Mouse (Mus musculus) MEL (cell line): ENCODE data around the gene Snap91. TPM values are rescaled to one million over a fixed set of nuclear protein-coding genes. Genes with fewer than 3 reads are reported as not detected.

Experiments used
- DNase-seq: peaks from one replicate; pipeline ENCODE4 v3.0.0; 2011; ENCODE audit warnings: low read depth, low spot score
- H3K27ac ChIP-seq: 2 replicates; pipeline ENCODE4 v1.5.1; 2012; ENCODE audit warnings: low read depth, mild to moderate bottlenecking, control low read depth, low read length, moderate library complexity; ENCODE audit not compliant: control insufficient read depth
- H3K27me3 ChIP-seq, 2 experiments: fragments of 150-350 bp in 1 of 2; sonication (generic) in 1 of 2; 2 replicates each; pipeline ENCODE4 v1.6.1; 2012; ENCODE audit warnings: low read length in 2 of 2, mild to moderate bottlenecking in 2 of 2, improper control_type of control experiment in 1 of 2, moderate library complexity in 1 of 2; ENCODE audit not compliant: insufficient read depth in 2 of 2, control insufficient read depth in 1 of 2
- H3K36me3 ChIP-seq, 2 experiments: 2 replicates each; pipeline ENCODE4 v1.6.1; 2012 to 2014; ENCODE audit warnings: low read length in 2 of 2, improper control_type of control experiment in 1 of 2, inconsistent platforms in 1 of 2, mild to moderate bottlenecking in 1 of 2; ENCODE audit not compliant: insufficient read depth in 2 of 2, control insufficient read depth in 1 of 2
- H3K4me1 ChIP-seq, 2 experiments: fragments of 150-350 bp in 1 of 2; sonication (generic) in 1 of 2; 2 replicates each; pipeline ENCODE4 v1.6.1; 2012; ENCODE audit warnings: low read length in 2 of 2, improper control_type of control experiment in 1 of 2, mild to moderate bottlenecking in 1 of 2; ENCODE audit not compliant: insufficient read depth in 2 of 2, control insufficient read depth in 1 of 2
- H3K4me3 ChIP-seq, 2 experiments: fragments of 150-350 bp in 1 of 2; sonication (generic) in 1 of 2; 2 replicates each; pipeline ENCODE4 v1.5.1; 2012; ENCODE audit warnings: low read depth in 2 of 2, low read length in 2 of 2, mild to moderate bottlenecking in 2 of 2, moderate library complexity in 2 of 2, control low read depth in 1 of 2, improper control_type of control experiment in 1 of 2; ENCODE audit not compliant: control insufficient read depth in 1 of 2, insufficient read depth in 1 of 2
- H3K79me2 ChIP-seq: 2 replicates; pipeline ENCODE4 v1.6.1; 2012; ENCODE audit warnings: mild to moderate bottlenecking, low read length, moderate library complexity; ENCODE audit not compliant: control insufficient read depth, poor library complexity, insufficient read depth
- H3K9ac ChIP-seq: 2 replicates; pipeline ENCODE4 v1.6.1; 2012; ENCODE audit warnings: low read depth, mild to moderate bottlenecking, control low read depth, low read length, moderate library complexity; ENCODE audit not compliant: control insufficient read depth, poor library complexity, severe bottlenecking
- H3K9me3 ChIP-seq: fragments of 150-350 bp; sonication (generic); replicated peaks from 2 replicates; pipeline ENCODE4 v1.6.1; 2012; ENCODE audit warnings: mild to moderate bottlenecking, low read length, improper control_type of control experiment, moderate library complexity; ENCODE audit not compliant: insufficient read depth
- CHD1 ChIP-seq: IDR thresholded peaks from 2 replicates; pipeline ENCODE4 v1.6.1; 2012; ENCODE audit warnings: low read depth, mild to moderate bottlenecking, inconsistent platforms, low read length, improper control_type of control experiment
- CHD2 ChIP-seq: IDR thresholded peaks from 2 replicates; pipeline ENCODE4 v1.6.1; 2011; ENCODE audit warnings: low read length, improper control_type of control experiment
- CTCF ChIP-seq, 3 experiments: IDR thresholded peaks in 2 of 3; conservative IDR thresholded peaks in 1 of 3; 2 replicates each; pipeline ENCODE4 v1.5.1; 2011 to 2012; ENCODE audit warnings: low read length in 3 of 3, low read depth in 2 of 3, mild to moderate bottlenecking in 2 of 3, improper control_type of control experiment in 1 of 3, inconsistent platforms in 1 of 3, mixed read lengths in 1 of 3, moderate library complexity in 1 of 3; ENCODE audit not compliant: control insufficient read depth in 1 of 3, insufficient read depth in 1 of 3, poor library complexity in 1 of 3, severe bottlenecking in 1 of 3
- EP300 ChIP-seq, 2 experiments: IDR thresholded peaks; 2 replicates each; pipeline ENCODE4 v1.6.1; 2011; ENCODE audit warnings: improper control_type of control experiment in 2 of 2, low read length in 2 of 2, low read depth in 1 of 2, mild to moderate bottlenecking in 1 of 2
- ETS1 ChIP-seq: IDR thresholded peaks from 2 replicates; pipeline ENCODE4 v1.6.1; 2012; ENCODE audit warnings: low read depth, mild to moderate bottlenecking, inconsistent platforms, low read length, improper control_type of control experiment, moderate library complexity
- GABPA ChIP-seq: IDR thresholded peaks from 2 replicates; pipeline ENCODE4 v1.6.1; 2012; ENCODE audit warnings: low read depth, mild to moderate bottlenecking, inconsistent platforms, low read length, improper control_type of control experiment, moderate library complexity
- GATA1 ChIP-seq: IDR thresholded peaks from 2 replicates; pipeline ENCODE4 v1.6.1; 2011; ENCODE audit warnings: low read depth, low read length, improper control_type of control experiment
- MAFK ChIP-seq: IDR thresholded peaks from 2 replicates; pipeline ENCODE4 v1.6.1; 2011; ENCODE audit warnings: low read depth, mild to moderate bottlenecking, low read length, improper control_type of control experiment, borderline replicate concordance
- MEF2A ChIP-seq: IDR thresholded peaks from 2 replicates; pipeline ENCODE4 v1.6.1; 2014; ENCODE audit warnings: low read depth, mild to moderate bottlenecking, inconsistent platforms, low read length, improper control_type of control experiment; ENCODE audit not compliant: poor library complexity, insufficient replicate concordance, severe bottlenecking; ENCODE audit errors: extremely low read depth
- MYC ChIP-seq: IDR thresholded peaks from 2 replicates; pipeline ENCODE4 v1.6.1; 2011; ENCODE audit warnings: low read depth, mild to moderate bottlenecking, low read length, improper control_type of control experiment, moderate library complexity
- NELFE ChIP-seq: IDR thresholded peaks from 2 replicates; pipeline ENCODE4 v1.6.1; 2011; ENCODE audit warnings: low read depth, low read length, improper control_type of control experiment
- NRF1 ChIP-seq: IDR thresholded peaks from 2 replicates; pipeline ENCODE4 v1.6.1; 2014; ENCODE audit warnings: low read depth, mild to moderate bottlenecking, inconsistent platforms, low read length, improper control_type of control experiment, moderate library complexity; ENCODE audit not compliant: poor library complexity, insufficient read depth, severe bottlenecking
- RAD21 ChIP-seq: IDR thresholded peaks from 2 replicates; pipeline ENCODE4 v1.6.1; 2011; ENCODE audit warnings: mild to moderate bottlenecking, low read depth, low read length, improper control_type of control experiment
- RCOR1 ChIP-seq: IDR thresholded peaks from 2 replicates; pipeline ENCODE4 v1.6.1; 2012; ENCODE audit warnings: low read depth, mild to moderate bottlenecking, inconsistent platforms, low read length, improper control_type of control experiment
- SIN3A ChIP-seq: IDR thresholded peaks from 2 replicates; pipeline ENCODE4 v1.6.1; 2012; ENCODE audit warnings: low read length, improper control_type of control experiment, inconsistent platforms
- SMC3 ChIP-seq: IDR thresholded peaks from 2 replicates; pipeline ENCODE4 v1.6.1; 2011; ENCODE audit warnings: low read depth, low read length, improper control_type of control experiment
- TBP ChIP-seq: IDR thresholded peaks from 2 replicates; pipeline ENCODE4 v1.8.0; 2011; ENCODE audit warnings: low read depth, low read length, improper control_type of control experiment
- USF2 ChIP-seq, 2 experiments: IDR thresholded peaks; 2 replicates each; pipeline ENCODE4 v1.6.1; 2011 to 2012; ENCODE audit warnings: improper control_type of control experiment in 2 of 2, low read length in 2 of 2, borderline replicate concordance in 1 of 2, inconsistent platforms in 1 of 2, low read depth in 1 of 2, mild to moderate bottlenecking in 1 of 2; ENCODE audit not compliant: insufficient read depth in 1 of 2
- ZMIZ1 ChIP-seq: IDR thresholded peaks from 2 replicates; pipeline ENCODE4 v1.6.1; 2012; ENCODE audit warnings: low read depth, mild to moderate bottlenecking, inconsistent platforms, low read length, improper control_type of control experiment, moderate library complexity
- polyA plus RNA-seq, 2 experiments: library from polyadenylated mRNA; stranded (reverse) in 1 of 2; unstranded in 1 of 2; fragments of >175 nt in 1 of 2; fragments of >200 nt in 1 of 2; gene quantifications; 2 replicates each; pipeline versions ENCODE4 v1.2.1 to v1.2.4; 2012; ENCODE audit warnings: low replicate concordance in 2 of 2, low read depth in 1 of 2; ENCODE audit not compliant: insufficient read length in 2 of 2, insufficient read depth in 1 of 2, missing spikeins in 1 of 2
- total RNA-seq: library from RNA; depleted of rRNA; stranded (reverse); fragments of 300-350 nt; gene quantifications from 2 replicates; pipeline ENCODE4 v1.2.3, GENCODE M21; 2012

Snap91 gene
- total and polyA plus RNA-seq, 3 experiments: not detected

DNA sequence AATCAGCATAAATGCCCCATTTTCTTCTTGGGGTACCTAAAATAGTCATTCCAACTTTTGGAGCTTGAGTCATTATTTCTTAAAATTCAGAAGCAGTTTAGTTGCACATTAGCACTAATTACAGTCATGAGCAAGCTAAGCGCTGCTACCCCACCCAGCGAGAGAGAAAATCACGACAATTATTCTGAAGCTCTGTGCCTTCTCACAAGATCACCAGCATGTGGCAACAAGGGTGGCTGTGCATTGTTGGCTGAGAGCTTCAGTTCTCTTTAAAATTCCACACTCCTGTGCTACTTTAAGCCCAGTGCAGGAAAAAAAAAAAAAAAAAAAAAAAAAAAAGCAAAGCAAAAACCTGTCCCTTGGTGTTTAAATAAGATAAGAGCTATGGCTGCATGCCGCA lies 22.4 kb downstream of the Snap91 start:
- TF ChIP-seq USF2 (IDR thresholded peaks at IDR 0.05; ENCODE audit: borderline replicate concordance in 1 of 2, insufficient read depth in 1 of 2, low read depth in 1 of 2, low read length in 2 of 2) (no peak), MEF2A (no peak)
- no peak for DNase-seq

DNA sequence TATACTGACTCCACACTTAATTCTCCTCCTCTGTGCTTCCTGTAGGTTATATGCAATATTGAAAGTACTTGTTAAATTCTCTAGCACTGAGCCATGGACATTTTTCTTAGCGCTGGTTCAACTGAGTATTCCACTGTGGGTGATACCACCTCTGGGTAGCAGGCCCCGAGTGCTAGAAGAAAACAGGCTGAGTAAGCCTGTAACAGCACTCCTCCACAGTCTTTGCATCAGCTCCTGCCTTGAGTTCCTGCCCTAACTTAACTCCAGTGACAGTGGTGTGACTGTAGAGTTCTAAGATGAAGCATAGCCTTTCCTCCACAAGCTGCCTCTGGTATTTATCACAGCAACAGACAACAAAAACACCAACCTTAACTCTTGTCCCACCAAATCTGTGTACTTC lies 22.8 kb downstream of the Snap91 start:
- DNase-seq: no peak
- Histone ChIP-seq H3K9ac (no peak overlapping the region), H3K27ac (no peak overlapping the region), H3K9me3 (no peaks in the 10 kb centered on the region), H3K4me1 (no peaks in the 10 kb centered on the region), H3K27me3 (no peaks in the 10 kb centered on the region; a peak in 1 of 4 replicates), H3K79me2 (no peaks in the 10 kb centered on the region), H3K36me3 (no peaks in the 10 kb centered on the region), H3K4me3 (no peak overlapping the region)
- TF ChIP-seq RAD21: no peak
- no peak for TF ChIP-seq RCOR1
- no peak for TF ChIP-seq SMC3
- no peak for TF ChIP-seq CTCF (IDR thresholded peaks at IDR 0.05 in 2 of 3, conservative IDR thresholded peaks at IDR 0.05 in 1 of 3; ENCODE audit: control insufficient read depth in 1 of 3, insufficient read depth in 1 of 3, low read depth in 2 of 3, low read length in 3 of 3, poor library complexity in 1 of 3, severe bottlenecking in 1 of 3)
- TF ChIP-seq GABPA: no peak
- TF ChIP-seq GATA1: no peak
- TF ChIP-seq CHD1: no peak
- TF ChIP-seq EP300 (IDR thresholded peaks at IDR 0.05; ENCODE audit: low read depth in 1 of 2, low read length in 2 of 2): no peak
- TF ChIP-seq TBP: no peak
- TF ChIP-seq NRF1: no peak
- no peak for TF ChIP-seq MAFK
- no peak for TF ChIP-seq MYC
- TF ChIP-seq MEF2A: no peak
- TF ChIP-seq NELFE: no peak
- TF ChIP-seq CHD2: no peak
- no peak for TF ChIP-seq ZMIZ1
- TF ChIP-seq SIN3A: no peak
- TF ChIP-seq ETS1: no peak

More for the DNA sequence above, 22.4 kb downstream of the Snap91 start:
- Histone ChIP-seq H3K9ac (no peak overlapping the region), H3K27ac (no peak overlapping the region), H3K36me3 (no peaks in the 10 kb centered on the region), H3K27me3 (no peaks in the 10 kb centered on the region; a peak in 1 of 4 replicates), H3K4me1 (no peaks in the 10 kb centered on the region), H3K79me2 (no peaks in the 10 kb centered on the region), H3K9me3 (no peaks in the 10 kb centered on the region), H3K4me3 (no peak overlapping the region)
